Mouse (Mus musculus): ENCODE measurements at regions not wholly inside any gene's neighbourhood (a gene's known extent, or its start where the extent isn't known, plus 50 kb on each side); places are given as distances from the start of the nearest gene placed in this dataset.

- DNase-seq, result no peak
Measured at GRCm38 (mm10) chr10:66348398-66348797, 747.5 kb upstream of the Jmjd1c start.

GRCm38 (mm10) chr10:66351036-66351435 lies 744.9 kb upstream of the Jmjd1c start:
- no peak for DNase-seq

- no peak for DNase-seq
Measured at GRCm38 (mm10) chr10:66354072-66354471, 741.9 kb upstream of the Jmjd1c start.

- no peak for DNase-seq
Measured at GRCm38 (mm10) chr10:66354986-66355385, 740.9 kb upstream of the Jmjd1c start.

- peak; percentile 95 for DNase-seq
Measured at GRCm38 (mm10) chr10:66357736-66358135, 738.2 kb upstream of the Jmjd1c start.

GRCm38 (mm10) chr10:66370096-66370495 lies 725.8 kb upstream of the Jmjd1c start:
- no peak for DNase-seq

GRCm38 (mm10) chr10:66371756-66372155 lies 724.2 kb upstream of the Jmjd1c start:
- peak; percentile 90 for DNase-seq
